Mouse (Mus musculus) E14TG2a.4 (cell line): ENCODE results near the gene Depdc1a.

Experiments
- CTCF ChIP-seq: conservative IDR thresholded peaks from 2 replicates; pipeline ENCODE4 v1.5.1; 2014; ENCODE audit warnings: low read length
- POU5F1 ChIP-seq: IDR thresholded peaks from 2 replicates; pipeline ENCODE4 v1.6.1; 2014; ENCODE audit warnings: low read length, borderline replicate concordance

DNA sequence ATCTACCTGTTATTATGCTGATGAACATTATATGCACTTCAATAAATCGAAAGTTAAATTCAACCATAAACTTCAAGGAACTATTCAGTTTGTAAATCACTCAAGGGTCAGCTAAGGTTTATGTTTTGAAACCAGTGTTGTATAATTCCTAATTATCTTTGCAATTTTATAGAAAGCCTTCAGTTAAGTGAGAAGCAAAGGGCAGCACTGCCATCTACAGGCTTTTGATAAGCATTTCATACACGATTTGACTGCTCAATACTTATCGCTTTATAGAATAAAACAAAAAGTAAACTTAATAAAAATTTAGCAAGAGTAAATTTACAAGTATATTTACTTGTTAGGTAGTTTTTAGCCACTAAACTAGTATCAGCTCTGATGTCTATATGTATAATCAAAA is 53.1 kb downstream of the Depdc1a start:
- TF ChIP-seq CTCF (peak; percentile 8; the same call in 1 of the 2 replicates), POU5F1 (no peak)
